Mouse (Mus musculus): ENCODE measurements around the gene Slain1.

The Slain1 gene

GRCm38 (mm10) chr14:103666347-103666954 lies 16.4 kb downstream of the Slain1 start:
- DNase-seq (ENCODE audit: extremely low spot score) = no peak

GRCm38 (mm10) chr14:103667036-103667435 lies 17.0 kb downstream of the Slain1 start:
- no peak for DNase-seq (ENCODE audit: extremely low spot score)

DNA sequence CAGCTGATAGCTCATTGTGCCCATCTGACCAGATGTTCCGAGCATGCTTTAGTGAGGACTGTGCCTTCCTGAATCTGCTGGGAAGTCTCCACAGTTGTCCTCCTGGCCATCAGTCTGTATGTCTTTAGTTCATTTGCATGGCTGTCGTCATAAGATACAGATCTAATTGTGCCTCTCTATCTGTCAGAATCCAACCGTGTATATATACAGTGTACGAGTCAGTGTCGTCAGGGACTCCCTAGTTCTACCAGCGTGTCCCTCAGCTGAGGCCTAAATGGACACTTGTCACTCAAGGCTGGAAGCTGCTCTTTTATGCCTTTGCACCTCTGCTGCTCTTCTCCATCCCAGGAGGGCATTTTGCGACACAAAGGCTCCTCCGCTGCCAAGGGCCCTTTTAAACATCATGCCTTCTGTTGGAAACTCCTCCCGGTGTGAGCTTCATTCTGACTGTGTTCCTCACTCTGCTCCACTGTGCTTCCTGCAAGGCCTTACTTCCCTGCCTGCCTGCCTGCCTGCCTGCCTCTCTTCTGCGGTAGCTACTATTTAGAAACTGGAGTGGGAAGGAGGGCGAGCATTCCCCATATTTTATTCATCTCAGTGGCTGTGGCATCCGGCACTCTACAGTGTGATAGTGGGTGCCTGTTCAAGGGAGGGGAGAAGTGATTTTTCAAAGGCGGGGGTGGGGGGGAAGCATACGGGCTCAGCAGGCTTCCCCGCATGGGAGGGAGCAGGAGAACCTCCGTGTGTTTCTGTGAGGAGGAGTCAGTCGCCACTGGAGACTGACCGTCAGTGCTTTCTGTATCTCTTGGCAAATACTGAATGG lies 29.6 kb downstream of the Slain1 start:
- DNase-seq (ENCODE audit: extremely low spot score) = peak; percentile 12

GRCm38 (mm10) chr14:103680285-103680819 lies 30.3 kb downstream of the Slain1 start:
- DNase-seq (ENCODE audit: extremely low spot score) = peak; percentile 10

GRCm38 (mm10) chr14:103682633-103683390 lies 32.8 kb downstream of the Slain1 start:
- no peak for DNase-seq (ENCODE audit: extremely low spot score)

- DNase-seq (ENCODE audit: extremely low spot score) = no peak
These were observed 37.0 kb downstream of the Slain1 start for GRCm38 (mm10) chr14:103686994-103687393.

DNA sequence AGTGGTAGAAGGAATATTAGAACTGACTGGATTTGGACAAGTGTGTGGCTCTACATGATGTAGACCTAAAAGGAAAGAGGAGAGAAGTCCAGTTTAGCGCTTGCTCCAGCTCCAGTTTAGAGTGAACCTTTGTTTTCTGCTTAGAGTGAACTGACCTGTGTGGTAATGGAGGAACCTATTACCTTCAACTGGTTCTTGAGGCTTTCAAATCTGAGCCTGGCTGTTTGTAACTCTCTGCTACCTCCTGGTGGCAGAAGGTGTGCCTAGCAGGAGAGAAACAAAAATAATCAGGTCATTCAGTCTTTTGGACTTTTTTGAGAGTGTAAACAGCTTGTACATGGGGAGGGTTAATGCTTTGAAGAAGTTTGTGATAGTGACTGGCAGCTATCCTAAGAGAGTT lies 44.3 kb downstream of the Slain1 start:
- peak; percentile 57 for DNase-seq (ENCODE audit: extremely low spot score)

DNA sequence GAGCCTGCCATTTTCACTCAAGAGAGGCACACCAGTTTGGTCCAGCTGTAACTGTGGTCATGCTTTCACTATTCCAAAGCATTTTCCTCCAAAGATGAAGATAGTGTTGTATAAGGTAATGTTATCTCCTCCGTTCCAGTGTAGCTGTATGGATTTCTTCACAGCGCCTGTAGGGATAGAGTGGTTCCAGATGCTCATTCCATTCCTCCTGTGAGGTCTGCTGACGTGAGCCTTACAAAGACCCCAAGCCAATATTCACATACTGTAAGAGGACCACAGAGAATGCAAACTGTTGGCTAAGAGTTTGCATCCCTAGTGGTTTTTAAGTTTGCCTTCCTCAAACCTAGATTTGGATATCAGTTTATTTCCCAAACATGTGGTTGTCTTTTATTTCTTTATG lies 45.6 kb downstream of the Slain1 start:
- no peak for DNase-seq (ENCODE audit: extremely low spot score)

DNA sequence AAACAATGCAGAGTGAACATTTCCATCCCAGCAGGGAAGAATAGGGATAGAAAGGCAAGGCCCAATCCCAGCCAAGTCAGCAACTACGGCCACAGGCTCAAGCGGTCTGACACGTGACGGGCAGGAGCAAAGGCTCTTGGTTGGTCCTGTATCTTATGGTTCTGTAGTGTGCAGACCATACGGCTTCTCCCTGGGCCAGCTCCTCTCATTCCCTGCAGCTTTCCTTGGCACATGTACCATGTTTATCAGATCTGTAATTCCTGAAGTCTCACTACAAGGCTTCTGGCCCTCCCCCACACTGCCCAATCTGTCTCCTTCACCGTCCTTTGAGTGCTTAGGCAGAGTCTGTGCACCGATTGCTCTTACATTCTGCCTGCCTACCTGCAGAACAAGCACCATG lies 47.1 kb downstream of the Slain1 start:
- DNase-seq (ENCODE audit: extremely low spot score) = no peak

DNA sequence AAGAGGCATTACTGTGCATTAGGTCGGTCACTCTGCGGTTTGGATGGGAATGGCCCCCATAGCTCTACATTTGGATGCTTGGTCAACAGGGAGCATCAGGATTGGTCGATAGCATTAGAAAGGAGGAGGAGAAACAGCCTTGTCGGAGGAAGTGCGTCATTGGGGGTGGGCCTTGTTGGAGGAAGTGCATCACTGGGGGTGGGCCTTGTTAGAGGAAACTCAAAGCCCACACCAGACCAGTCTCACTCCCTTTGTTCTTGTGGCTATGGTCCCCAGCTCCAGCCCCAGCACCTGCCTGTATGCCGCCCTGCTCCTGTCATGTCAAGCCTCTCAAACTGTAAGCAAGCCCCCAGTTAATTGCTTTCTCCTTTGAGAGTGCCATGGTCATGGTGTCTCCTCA lies 49.3 kb downstream of the Slain1 start:
- no peak for DNase-seq (ENCODE audit: extremely low spot score)

DNA sequence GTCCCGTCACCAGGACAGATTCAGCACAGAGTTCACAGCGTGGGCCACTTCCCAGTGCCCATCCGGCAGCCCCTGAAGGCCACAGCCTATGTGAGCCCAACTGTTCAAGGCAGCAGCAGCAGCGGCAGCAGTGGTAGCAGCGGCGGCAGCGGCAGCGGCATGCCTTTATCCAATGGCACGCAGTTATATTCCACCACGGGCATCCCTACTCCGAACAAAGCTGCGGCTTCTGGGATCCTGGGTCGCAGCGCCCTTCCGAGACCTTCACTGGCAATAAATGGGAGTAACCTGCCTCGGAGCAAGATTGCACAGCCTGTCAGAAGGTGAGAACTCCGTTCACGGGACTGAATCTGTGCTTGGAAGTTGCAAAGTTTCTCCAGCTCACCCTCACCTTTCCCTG lies 52.5 kb downstream of the Slain1 start:
- no peak for DNase-seq (ENCODE audit: extremely low spot score)

GRCm38 (mm10) chr14:103704771-103705170 lies 54.7 kb downstream of the Slain1 start:
- no peak for DNase-seq (ENCODE audit: extremely low spot score)

DNA sequence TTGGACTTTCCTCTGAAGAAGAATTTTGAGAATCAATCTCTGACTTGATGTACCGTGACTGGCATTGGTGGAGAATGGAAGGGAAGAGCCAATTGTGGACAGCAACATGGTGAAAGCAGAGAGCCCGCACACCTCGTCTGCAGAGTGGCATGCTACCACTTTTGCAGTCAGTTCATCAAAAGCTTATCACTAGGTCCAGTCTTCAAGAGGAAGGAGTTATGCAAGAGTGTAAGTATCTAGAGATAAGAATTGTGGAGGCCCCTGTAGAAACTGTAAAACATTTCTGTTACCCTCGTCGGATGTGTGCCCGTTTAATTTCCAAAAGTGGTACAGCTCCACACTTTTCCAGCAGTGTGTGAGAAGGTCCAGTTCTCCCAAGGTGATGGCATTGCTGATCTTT lies 56.3 kb downstream of the Slain1 start:
- DNase-seq (ENCODE audit: extremely low spot score) = no peak

DNA sequence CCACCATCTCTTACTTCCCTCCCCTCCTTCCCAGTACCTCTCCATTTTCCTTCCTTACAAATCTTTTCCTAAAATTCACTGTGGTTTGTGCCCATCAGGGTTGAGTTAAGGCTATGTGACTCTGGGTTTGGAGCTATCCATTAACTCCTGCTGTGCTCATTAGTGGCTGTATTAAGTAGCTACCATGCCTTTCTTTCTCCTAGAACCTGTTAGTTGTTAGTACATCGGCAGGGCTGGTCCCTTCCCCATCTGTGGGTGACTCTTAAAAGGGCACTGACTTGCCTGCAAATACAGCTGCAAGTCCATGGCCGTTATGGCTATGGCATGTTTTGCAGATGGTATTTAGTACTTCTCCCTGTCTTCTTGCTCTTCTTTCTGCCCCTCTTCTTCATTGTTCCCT lies 58.6 kb downstream of the Slain1 start:
- DNase-seq (ENCODE audit: extremely low spot score) = no peak

GRCm38 (mm10) chr14:103709261-103709660 lies 59.2 kb downstream of the Slain1 start:
- no peak for DNase-seq (ENCODE audit: extremely low spot score)

DNA sequence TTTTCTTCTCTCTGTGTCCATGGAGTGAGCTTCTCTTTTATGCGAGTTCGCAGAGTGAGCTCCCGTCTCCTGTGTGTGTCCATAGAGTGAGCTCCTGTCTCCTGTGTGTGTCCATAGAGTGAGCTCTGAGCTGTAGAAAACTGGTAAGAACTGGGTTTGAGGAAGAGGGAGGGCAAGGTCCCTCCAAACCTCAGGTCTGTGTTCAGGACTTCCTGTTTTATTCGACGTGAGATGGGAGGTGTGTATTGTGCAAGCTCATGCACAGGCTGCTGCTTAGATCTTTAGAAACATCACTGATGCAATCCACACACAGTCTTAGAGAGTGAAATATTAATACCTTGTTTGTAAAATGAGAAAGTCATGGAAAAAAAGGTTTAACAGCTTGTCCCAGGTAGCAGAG lies 63.0 kb downstream of the Slain1 start:
- DNase-seq (ENCODE audit: extremely low spot score) = no peak

DNA sequence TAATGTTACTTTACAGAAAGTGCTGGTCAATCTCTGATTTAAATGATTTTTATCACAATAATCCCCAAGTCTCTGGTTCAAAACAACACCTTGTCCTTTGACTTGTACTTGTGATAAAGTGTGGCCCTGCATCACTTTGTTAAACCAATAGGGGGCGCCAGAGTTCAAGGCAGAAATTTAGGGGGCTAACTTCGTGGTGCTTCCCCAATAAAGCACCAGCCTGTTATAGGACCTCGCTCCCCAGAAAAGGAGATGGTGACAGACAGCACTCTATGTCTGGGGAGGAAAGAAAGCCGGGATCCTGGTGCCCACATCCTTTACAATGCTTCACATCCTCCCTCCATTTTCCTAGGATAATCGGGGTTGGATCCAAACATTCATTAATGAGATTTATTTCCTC lies 67.5 kb downstream of the Slain1 start:
- DNase-seq (ENCODE audit: extremely low spot score) = peak; percentile 38

GRCm38 (mm10) chr14:103717979-103718378 lies 68.0 kb downstream of the Slain1 start:
- no peak for DNase-seq (ENCODE audit: extremely low spot score)

DNA sequence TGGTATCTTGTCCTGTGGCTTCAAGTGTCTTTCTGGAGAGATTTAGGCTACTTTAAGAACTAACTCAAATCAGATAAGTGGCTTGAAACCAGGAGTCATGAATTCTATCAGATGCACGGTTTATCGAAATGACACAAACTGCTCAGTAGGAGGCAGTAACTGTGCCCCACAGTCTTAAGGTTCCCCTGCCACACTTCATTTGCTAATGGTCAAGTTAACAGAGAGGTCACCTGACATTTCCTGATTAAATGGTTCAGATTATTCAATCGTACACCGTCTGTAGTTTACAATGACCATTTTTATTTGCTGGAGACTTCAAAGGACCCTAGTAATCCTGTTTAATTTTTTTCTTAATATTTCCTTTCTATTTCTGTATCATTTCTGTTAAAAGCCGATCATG lies 68.4 kb downstream of the Slain1 start:
- DNase-seq (ENCODE audit: extremely low spot score) = no peak

DNA sequence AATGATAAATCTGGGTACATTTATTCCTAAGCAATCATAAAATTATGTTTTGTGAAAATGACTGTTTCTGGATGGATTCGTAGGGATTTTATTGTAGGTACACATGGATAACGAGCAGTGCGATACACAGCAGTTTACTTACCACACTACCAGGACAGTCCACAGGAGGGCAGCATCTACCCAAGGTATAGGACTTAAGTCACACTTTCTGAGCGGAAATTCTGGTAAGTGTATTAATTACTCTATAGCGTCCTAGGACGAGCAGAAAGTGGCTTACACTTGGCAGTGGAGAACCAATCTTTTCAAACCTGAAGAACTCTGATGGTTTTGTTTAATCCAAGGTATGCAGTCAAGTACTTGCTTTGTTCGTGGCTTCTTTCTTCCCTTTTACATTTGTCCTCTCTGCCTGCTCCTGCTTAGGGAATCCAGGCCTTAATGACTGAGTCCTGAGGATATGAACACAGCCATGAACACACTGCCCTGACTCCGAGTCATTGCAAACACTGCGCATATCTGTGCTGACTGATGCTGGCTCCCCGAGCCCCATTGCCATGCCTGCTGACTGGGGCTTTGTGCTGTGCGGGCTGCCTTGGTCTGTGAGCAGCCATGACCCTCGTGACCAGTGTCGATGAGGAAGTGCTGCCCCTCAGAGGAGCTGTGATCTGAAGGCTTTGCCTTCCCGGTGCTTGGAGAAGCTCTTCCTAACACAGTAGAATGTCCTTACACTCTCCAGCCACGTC lies 69.0 kb downstream of the Slain1 start:
- peak; percentile 83 for DNase-seq (ENCODE audit: extremely low spot score)

DNA sequence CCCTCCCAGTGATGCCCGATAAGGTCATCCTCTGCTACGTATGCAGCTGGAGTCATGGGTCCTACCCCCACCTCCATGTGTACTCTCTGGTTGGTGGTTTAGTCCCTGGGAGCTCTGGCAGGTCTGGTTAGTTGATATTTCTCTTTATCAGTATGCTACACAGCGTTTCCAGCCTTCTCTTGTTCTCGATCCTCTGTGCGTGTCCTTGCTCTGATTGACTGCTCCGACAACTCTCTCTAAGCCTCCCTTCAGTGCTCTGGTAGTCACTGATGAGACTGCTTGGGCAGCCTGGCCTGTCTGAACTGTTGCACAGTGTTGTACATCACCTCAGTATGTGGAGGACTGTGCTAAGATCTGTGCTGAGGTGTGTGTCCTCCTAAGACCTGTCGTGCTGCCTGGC lies 70.1 kb downstream of the Slain1 start:
- DNase-seq (ENCODE audit: extremely low spot score) = no peak

All from embryo, embryonic 9.5 days (tissue).